Mouse (Mus musculus): ENCODE data around the gene Gramd4. TPM values are rescaled to one million over a fixed set of nuclear protein-coding genes. Genes with fewer than 3 reads are reported as not detected.
A peak's percentile ranks its signal among the peaks of the same experiment; 100 is the strongest.
"Not testable (repeated sequence)": the region's sequence is repeated elsewhere in the genome, so short reads cannot be mapped to it uniquely, and the experiment has no call there.

The Gramd4 gene
- total and polyA plus RNA-seq, 3 experiments = 25.3 to 31.5 (median 27.6) TPM

- TF ChIP-seq CTCF (IDR thresholded peaks at IDR 0.05) (no peak), POLR2A (IDR thresholded peaks at IDR 0.05; ENCODE audit: insufficient read depth, low read depth, low read length) (no peak), EP300 (IDR thresholded peaks at IDR 0.05; ENCODE audit: insufficient read depth, low read depth, low read length) (no peak)
- peaks cover 4% of the 10 kb centered on the region for H3K36me3 ChIP-seq (ENCODE audit: control insufficient read depth, insufficient read depth, low read length)
- no peak overlapping the region for H3K27ac ChIP-seq
- no peak overlapping the region for H3K4me3 ChIP-seq
- peak in 1 of 2 experiments; percentile 31 for DNase-seq
- peaks cover 34% of the 10 kb centered on the region for H3K4me1 ChIP-seq (ENCODE audit: control insufficient read depth, insufficient read depth, low read length)
- no peak overlapping the region for H3K9ac ChIP-seq (ENCODE audit: low read depth, low read length)
- intact Hi-C loops (cut with DNase I) = no loop called here
- no peaks in the 10 kb centered on the region for H3K79me2 ChIP-seq (replicated peaks; ENCODE audit: control insufficient read depth, insufficient read depth, low read length)
- WGBS = 65% methylated on average over 10 of the region's 10 CpGs
- H3K27me3 ChIP-seq (ENCODE audit: control insufficient read depth, insufficient read depth, low read length) = no peaks in the 10 kb centered on the region
These were observed 37.0 kb downstream of the Gramd4 start for GRCm38 (mm10) chr15:86094324-86095121.

DNA sequence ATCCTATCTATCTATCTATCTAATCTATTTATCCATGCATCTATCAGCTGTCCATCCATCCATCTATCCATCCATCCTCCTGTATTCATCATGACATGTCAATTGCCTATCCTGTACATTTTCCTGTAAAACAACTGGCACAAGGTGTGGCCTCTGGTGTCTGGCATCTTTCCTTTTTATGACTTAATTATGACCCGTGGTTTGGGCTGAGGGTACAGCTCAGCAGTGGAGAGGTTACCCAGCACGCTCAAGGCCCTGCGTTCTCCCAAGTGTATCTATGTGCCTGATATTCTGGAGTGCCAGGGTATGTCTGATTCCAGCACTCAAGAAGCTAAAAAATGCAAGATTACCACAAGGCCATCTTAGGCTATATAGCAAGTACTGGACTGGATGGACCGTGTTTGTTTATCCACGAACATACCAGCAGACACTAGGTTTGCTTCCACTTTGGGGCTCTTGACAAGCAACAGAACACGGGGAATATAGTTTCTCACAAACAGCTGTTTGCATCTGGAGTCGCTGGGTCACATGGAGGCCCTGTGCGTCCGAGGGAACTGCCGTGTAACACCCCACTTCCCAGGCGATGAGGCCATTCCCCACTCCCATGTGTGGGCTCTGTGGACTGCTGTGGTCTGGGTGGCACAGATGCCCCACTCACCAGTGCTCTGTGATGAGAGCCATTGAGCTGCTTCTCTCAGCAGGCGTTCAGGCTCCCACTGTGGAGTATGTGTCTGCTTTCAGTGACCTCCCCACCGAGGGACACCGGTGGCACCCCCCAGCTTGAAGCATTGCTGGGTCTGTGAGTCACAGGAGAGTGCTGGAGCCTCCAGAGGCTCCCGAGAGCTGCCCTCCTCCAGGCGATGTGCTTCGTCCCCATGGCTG lies 38.5 kb downstream of the Gramd4 start:
- DNase-seq = peak; percentile 52 to 53
- Histone ChIP-seq H3K27me3 (ENCODE audit: control insufficient read depth, insufficient read depth, low read length) (no peaks in the 10 kb centered on the region), H3K36me3 (ENCODE audit: control insufficient read depth, insufficient read depth, low read length) (peaks cover 4% of the 10 kb centered on the region), H3K4me3 (no peak overlapping the region), H3K27ac (no peak overlapping the region), H3K9ac (ENCODE audit: low read depth, low read length) (no peak overlapping the region), H3K79me2 (replicated peaks; ENCODE audit: control insufficient read depth, insufficient read depth, low read length) (no peaks in the 10 kb centered on the region), H3K4me1 (ENCODE audit: control insufficient read depth, insufficient read depth, low read length) (peaks cover 23% of the 10 kb centered on the region)
- TF ChIP-seq CTCF (IDR thresholded peaks at IDR 0.05) (no peak), EP300 (IDR thresholded peaks at IDR 0.05; ENCODE audit: insufficient read depth, low read depth, low read length) (0 out of 2 replicates have a peak, but pooled peaks have one; percentile 11)
- intact Hi-C loops (cut with DNase I) = no loop called here
- 82% methylated on average over 17 of the region's 17 CpGs for WGBS

DNA sequence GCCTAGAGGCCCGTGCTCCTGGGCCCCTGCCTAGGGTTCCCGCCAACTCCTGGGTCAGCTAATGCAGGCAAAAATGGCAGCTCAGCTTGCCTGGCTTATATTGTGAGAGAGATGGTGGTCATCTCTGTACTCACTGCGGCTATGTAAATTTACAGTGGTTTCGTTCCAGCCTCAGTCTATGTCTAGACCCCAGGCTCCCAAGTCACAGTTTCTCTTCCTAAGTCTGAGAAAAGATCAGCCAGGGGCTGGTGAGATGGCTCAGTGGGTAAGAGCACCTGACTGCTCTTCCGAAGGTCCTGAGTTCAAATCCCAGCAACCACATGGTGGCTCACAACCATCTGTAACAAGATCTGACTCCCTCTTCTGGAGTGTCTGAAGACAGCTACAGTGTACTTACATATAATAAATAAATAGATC lies 39.1 kb downstream of the Gramd4 start:
- DNase-seq; H3K27ac ChIP-seq; H3K36me3 ChIP-seq (ENCODE audit: control insufficient read depth, insufficient read depth, low read length); H3K79me2 ChIP-seq (replicated peaks; ENCODE audit: control insufficient read depth, insufficient read depth, low read length); H3K4me3 ChIP-seq; intact Hi-C loops (cut with DNase I); H3K9ac ChIP-seq (ENCODE audit: low read depth, low read length); H3K27me3 ChIP-seq (ENCODE audit: control insufficient read depth, insufficient read depth, low read length): not testable (repeated sequence)
- 88% methylated on average over 5 of the region's 5 CpGs for WGBS
- H3K4me1 ChIP-seq (ENCODE audit: control insufficient read depth, insufficient read depth, low read length) = peaks cover 18% of the 10 kb centered on the region

GRCm38 (mm10) chr15:86097871-86098270 lies 40.4 kb downstream of the Gramd4 start:
- H3K27ac ChIP-seq = no peak overlapping the region; the same call in 1 of the 2 replicates
- TF ChIP-seq EP300 (IDR thresholded peaks at IDR 0.05; ENCODE audit: insufficient read depth, low read depth, low read length) (no peak), CTCF (IDR thresholded peaks at IDR 0.05) (no peak), POLR2A (IDR thresholded peaks at IDR 0.05; ENCODE audit: insufficient read depth, low read depth, low read length) (no peak)
- WGBS = 30% methylated on average over 2 of the region's 2 CpGs

GRCm38 (mm10) chr15:86101585-86101984 lies 44.1 kb downstream of the Gramd4 start:
- Histone ChIP-seq H3K4me1 (ENCODE audit: control insufficient read depth, insufficient read depth, low read length) (peaks cover 13% of the 10 kb centered on the region), H3K9ac (ENCODE audit: low read depth, low read length) (no peak overlapping the region), H3K36me3 (ENCODE audit: control insufficient read depth, insufficient read depth, low read length) (no peaks in the 10 kb centered on the region), H3K27ac (no peak overlapping the region), H3K79me2 (replicated peaks; ENCODE audit: control insufficient read depth, insufficient read depth, low read length) (no peaks in the 10 kb centered on the region), H3K27me3 (ENCODE audit: control insufficient read depth, insufficient read depth, low read length) (no peaks in the 10 kb centered on the region), H3K4me3 (no peak overlapping the region)
- no peak for DNase-seq
- intact Hi-C loops (cut with DNase I) = no loop called here
- TF ChIP-seq POLR2A (IDR thresholded peaks at IDR 0.05; ENCODE audit: insufficient read depth, low read depth, low read length) (no peak), EP300 (IDR thresholded peaks at IDR 0.05; ENCODE audit: insufficient read depth, low read depth, low read length) (no peak), CTCF (IDR thresholded peaks at IDR 0.05) (no peak)
- WGBS = 76% methylated on average over 9 of the region's 9 CpGs

More at GRCm38 (mm10) chr15:86097871-86098270, 40.4 kb downstream of the Gramd4 start:
- DNase-seq = no peak
- Histone ChIP-seq H3K9ac (ENCODE audit: low read depth, low read length) (no peak overlapping the region), H3K27me3 (ENCODE audit: control insufficient read depth, insufficient read depth, low read length) (no peaks in the 10 kb centered on the region), H3K36me3 (ENCODE audit: control insufficient read depth, insufficient read depth, low read length) (no peaks in the 10 kb centered on the region), H3K4me1 (ENCODE audit: control insufficient read depth, insufficient read depth, low read length) (peaks cover 9% of the 10 kb centered on the region), H3K79me2 (replicated peaks; ENCODE audit: control insufficient read depth, insufficient read depth, low read length) (no peaks in the 10 kb centered on the region), H3K4me3 (no peak overlapping the region)
- intact Hi-C loops (cut with DNase I) = no loop called here

DNA sequence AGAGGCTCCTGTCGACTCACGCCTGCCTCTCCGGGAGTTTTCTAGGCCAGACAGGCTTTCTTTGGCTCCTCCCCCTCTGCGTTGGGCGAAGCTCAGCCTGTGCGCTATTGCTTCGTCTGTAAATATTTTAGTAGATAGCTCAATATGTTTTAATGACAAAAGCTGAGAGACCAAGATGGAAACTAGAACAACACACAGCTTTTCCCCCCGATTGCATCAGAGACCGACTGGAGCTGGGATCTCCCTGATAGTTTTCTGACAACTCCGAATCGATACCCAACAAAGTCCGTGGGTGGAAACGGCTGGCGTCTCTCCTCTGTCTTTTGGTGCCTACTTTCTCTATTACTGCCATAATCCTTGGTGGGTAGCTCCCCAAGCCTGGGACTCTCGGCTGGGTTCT lies 44.8 kb downstream of the Gramd4 start:
- no peaks in the 10 kb centered on the region for H3K79me2 ChIP-seq (replicated peaks; ENCODE audit: control insufficient read depth, insufficient read depth, low read length)
- no peaks in the 10 kb centered on the region for H3K27me3 ChIP-seq (ENCODE audit: control insufficient read depth, insufficient read depth, low read length)
- H3K27ac ChIP-seq = no peak overlapping the region
- no peaks in the 10 kb centered on the region for H3K36me3 ChIP-seq (ENCODE audit: control insufficient read depth, insufficient read depth, low read length)
- peaks cover 13% of the 10 kb centered on the region for H3K4me1 ChIP-seq (ENCODE audit: control insufficient read depth, insufficient read depth, low read length)
- intact Hi-C loops (cut with DNase I) = no loop called here
- H3K9ac ChIP-seq (ENCODE audit: low read depth, low read length) = no peak overlapping the region
- H3K4me3 ChIP-seq = no peak overlapping the region
- no peak for DNase-seq
- TF ChIP-seq EP300 (IDR thresholded peaks at IDR 0.05; ENCODE audit: insufficient read depth, low read depth, low read length) = no peak
- TF ChIP-seq CTCF (IDR thresholded peaks at IDR 0.05) = no peak
- no peak for TF ChIP-seq POLR2A (IDR thresholded peaks at IDR 0.05; ENCODE audit: insufficient read depth, low read depth, low read length)
- WGBS = 93% methylated on average over 15 of the region's 15 CpGs
